Mouse (Mus musculus) kidney, adult 2 months (tissue): ENCODE measurements around the gene C87499.

Experiments
- CTCF ChIP-seq: fragments of 200-500 bp; conservative IDR thresholded peaks from 2 replicates; pipeline ENCODE4 v1.5.1; 2011; ENCODE audit warnings: low read depth, mild to moderate bottlenecking, control low read depth, low read length, moderate library complexity, mixed read lengths; ENCODE audit not compliant: insufficient read depth, insufficient read length
- POLR2A ChIP-seq: fragments of 200-500 bp; IDR thresholded peaks from one replicate; pipeline ENCODE4 v1.6.1; 2011; ENCODE audit warnings: low read depth, low read length, control low read depth

DNA sequence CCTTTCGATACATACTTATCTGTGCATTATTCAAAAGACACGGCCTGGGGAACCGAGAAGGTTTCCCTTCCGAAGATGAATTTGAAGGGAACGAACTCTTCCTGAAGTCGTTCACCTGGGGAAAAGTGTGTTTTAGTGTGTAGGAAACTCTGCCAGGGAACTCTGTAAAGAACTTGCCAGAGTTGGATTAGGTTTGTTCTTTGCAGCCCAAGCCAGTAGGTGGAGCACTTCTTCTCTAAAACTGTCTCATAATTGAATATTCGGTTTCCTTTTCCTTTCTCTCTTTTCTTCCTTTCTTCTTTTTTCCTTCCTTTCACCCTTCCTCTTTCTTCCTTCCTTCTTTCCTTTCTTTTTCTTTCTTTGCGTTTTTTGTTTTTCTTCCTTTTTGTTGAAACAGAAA is 46.2 kb upstream of the C87499 start:
- TF ChIP-seq CTCF (no peak), POLR2A (no peak)
